Mouse (Mus musculus) heart, adult 2 months (tissue): ENCODE data around the gene Fam71b.

ENCODE experiments used
- CTCF ChIP-seq: fragments of 200-600 bp; IDR thresholded peaks from 2 replicates; pipeline ENCODE4 v1.8.1; 2022; ENCODE audit warnings: antibody characterized with exemption, mild to moderate bottlenecking, moderate library complexity
- POLR2A ChIP-seq: fragments of 200-500 bp; IDR thresholded peaks from 2 replicates; pipeline ENCODE4 v1.6.1; 2011; ENCODE audit warnings: mild to moderate bottlenecking, low read depth, low read length, control low read depth; ENCODE audit not compliant: insufficient read depth

- TF ChIP-seq CTCF (no peak), POLR2A (no peak)
Observed at GRCm38 (mm10) chr11:46389336-46390117, 6.8 kb upstream of the Fam71b start, which contains the start of gene Itk.
